Mouse (Mus musculus) neural tube, embryonic 14.5 days (tissue): ENCODE measurements around the gene Micall2. TPM values are rescaled to one million over a fixed set of nuclear protein-coding genes. Genes with fewer than 3 reads are reported as not detected.

Experiments used
- ATAC-seq: fragments of 200-750 bp; cut with Nextera tagmentation; 2 replicates; pipeline ENCODE4 v1.8.0; 2017; ENCODE audit warnings: low read depth, mild to moderate bottlenecking, moderate TSS enrichment, moderate library complexity
- H3K27ac ChIP-seq: fragments of 300-500 bp; sonication (generic); 2 replicates; pipeline ENCODE4 v1.5.1; 2014; ENCODE audit warnings: low read depth, mild to moderate bottlenecking, control low read depth, low read length, moderate library complexity, mixed read lengths
- H3K27me3 ChIP-seq: fragments of 300-500 bp; sonication (generic); 2 replicates; pipeline ENCODE4 v1.6.1; 2014; ENCODE audit warnings: low read length; ENCODE audit not compliant: control insufficient read depth, insufficient read depth
- H3K36me3 ChIP-seq: fragments of 300-500 bp; sonication (generic); 2 replicates; pipeline ENCODE4 v1.6.1; 2014; ENCODE audit warnings: low read length, mixed read lengths; ENCODE audit not compliant: control insufficient read depth, insufficient read depth
- H3K4me1 ChIP-seq: fragments of 300-500 bp; sonication (generic); 2 replicates; pipeline ENCODE4 v1.6.1; 2014; ENCODE audit warnings: low read length; ENCODE audit not compliant: control insufficient read depth, insufficient read depth
- H3K4me2 ChIP-seq: fragments of 300-500 bp; sonication (generic); 2 replicates; pipeline ENCODE4 v1.6.1; 2014; ENCODE audit warnings: mild to moderate bottlenecking, low read depth, low read length, control low read depth
- H3K4me3 ChIP-seq: fragments of 300-500 bp; sonication (generic); 2 replicates; pipeline ENCODE4 v1.5.1; 2014; ENCODE audit warnings: low read depth, low read length, control low read depth, mixed read lengths
- H3K9ac ChIP-seq: fragments of 300-500 bp; sonication (generic); replicated peaks from 2 replicates; pipeline ENCODE4 v1.6.1; 2014; ENCODE audit warnings: low read depth, mild to moderate bottlenecking, control low read depth, low read length, mixed read lengths
- H3K9me3 ChIP-seq: fragments of 300-500 bp; sonication (generic); 2 replicates; pipeline ENCODE4 v1.6.1; 2016; ENCODE audit warnings: low read length; ENCODE audit not compliant: control insufficient read depth
- WGBS: fragments of 180-500 bp; shearing (Covaris S2); extraction: QIAGEN DNeasy Blood & Tissue Kit; methylation state at CpG from one replicate; pipeline ENCODE4 v1.1.7; 2014; 5-methylcytosine and 5-hydroxymethylcytosine counted together
- polyA plus RNA-seq: library from polyadenylated mRNA; unstranded; fragments of >200 nt; fragmentation: Nextera tagmentation; extraction: Ambion mirVana; gene quantifications from 2 replicates; pipeline ENCODE4 v1.2.1, GENCODE M21; 2014

Micall2 gene
- polyA plus RNA-seq, 1 experiment from 2014 or later: 9.1 TPM

GRCm38 (mm10) chr5:139674940-139675706 lies 61.0 kb downstream of the Micall2 start:
- 33% methylated on average over 13 of the region's 13 CpGs for WGBS
- no peaks in the 10 kb centered on the region for H3K36me3 ChIP-seq
- 0 out of 2 replicates have a peak, but pooled peaks have one; percentile 21 for ATAC-seq
- no peak overlapping the region for H3K27ac ChIP-seq
- no peaks in the 10 kb centered on the region for H3K9me3 ChIP-seq
- no peak overlapping the region for H3K9ac ChIP-seq
- no peak overlapping the region for H3K4me2 ChIP-seq
- 0 out of 2 replicates have a peak, but pooled peaks cover 2% of the 10 kb centered on the region for H3K4me1 ChIP-seq
- H3K27me3 ChIP-seq: peaks cover 9% of the 10 kb centered on the region; the same call in 1 of the 2 replicates
- H3K4me3 ChIP-seq: no peak overlapping the region

- Histone ChIP-seq H3K4me3 (no peak overlapping the region), H3K4me2 (no peak overlapping the region), H3K9me3 (no peaks in the 10 kb centered on the region), H3K9ac (no peak overlapping the region), H3K4me1 (peaks cover 8% of the 10 kb centered on the region), H3K36me3 (no peaks in the 10 kb centered on the region), H3K27ac (no peak overlapping the region), H3K27me3 (peaks cover 15% of the 10 kb centered on the region)
- no peak for ATAC-seq
- WGBS: 13% methylated on average over 8 of the region's 8 CpGs
Observed at GRCm38 (mm10) chr5:139669380-139669779, 66.8 kb downstream of the Micall2 start.

GRCm38 (mm10) chr5:139668494-139668893 lies 67.6 kb downstream of the Micall2 start:
- under 1% methylated on average over 24 of the region's 24 CpGs for WGBS
- peak overlapping the region; percentile 26; the same call in 1 of the 2 replicates for H3K4me2 ChIP-seq

GRCm38 (mm10) chr5:139666496-139666895 lies 69.6 kb downstream of the Micall2 start:
- Histone ChIP-seq H3K36me3 (no peaks in the 10 kb centered on the region), H3K27me3 (peaks cover 10% of the 10 kb centered on the region), H3K4me3 (no peak overlapping the region), H3K9ac (no peak overlapping the region), H3K4me2 (no peak overlapping the region), H3K4me1 (peaks cover 8% of the 10 kb centered on the region), H3K27ac (no peak overlapping the region), H3K9me3 (no peaks in the 10 kb centered on the region)
- 45% methylated on average over 2 of the region's 2 CpGs for WGBS
- ATAC-seq: no peak

More at GRCm38 (mm10) chr5:139668494-139668893, 67.6 kb downstream of the Micall2 start:
- Histone ChIP-seq H3K27me3 (peaks cover 15% of the 10 kb centered on the region), H3K36me3 (no peaks in the 10 kb centered on the region), H3K4me3 (no peak overlapping the region), H3K27ac (no peak overlapping the region), H3K4me1 (peaks cover 8% of the 10 kb centered on the region), H3K9ac (0 out of 2 replicates have a peak overlapping the region, but pooled peaks have one; percentile 11), H3K9me3 (no peaks in the 10 kb centered on the region)
- peak; percentile 53; the same call in 1 of the 2 replicates for ATAC-seq

- WGBS: 78% methylated on average over 3 of the region's 3 CpGs
- no peaks in the 10 kb centered on the region for H3K9me3 ChIP-seq
- H3K9ac ChIP-seq: no peak overlapping the region
- no peak overlapping the region for H3K4me3 ChIP-seq
- H3K4me2 ChIP-seq: no peak overlapping the region
- peaks cover 8% of the 10 kb centered on the region for H3K4me1 ChIP-seq
- H3K36me3 ChIP-seq: no peaks in the 10 kb centered on the region
- ATAC-seq: no peak
- H3K27ac ChIP-seq: no peak overlapping the region
- H3K27me3 ChIP-seq: peaks cover 10% of the 10 kb centered on the region
Observed at GRCm38 (mm10) chr5:139665375-139665774, 70.8 kb downstream of the Micall2 start.

GRCm38 (mm10) chr5:139661713-139662112 lies 74.4 kb downstream of the Micall2 start:
- ATAC-seq: no peak
- Histone ChIP-seq H3K4me3 (no peak overlapping the region), H3K9me3 (no peaks in the 10 kb centered on the region), H3K27me3 (peaks cover 6% of the 10 kb centered on the region; the same call in 1 of the 2 replicates), H3K27ac (no peak overlapping the region), H3K4me2 (no peak overlapping the region), H3K9ac (no peak overlapping the region), H3K36me3 (no peaks in the 10 kb centered on the region), H3K4me1 (peaks cover 6% of the 10 kb centered on the region)
- WGBS: 72% methylated on average over 7 of the region's 8 CpGs

GRCm38 (mm10) chr5:139659307-139659706 lies 76.8 kb downstream of the Micall2 start:
- Histone ChIP-seq H3K9me3 (no peaks in the 10 kb centered on the region), H3K36me3 (no peaks in the 10 kb centered on the region), H3K4me1 (peaks cover 6% of the 10 kb centered on the region), H3K4me3 (no peak overlapping the region), H3K4me2 (peak overlapping the region; percentile 30; the same call in 1 of the 2 replicates), H3K27me3 (peaks cover 5% of the 10 kb centered on the region; the same call in 1 of the 2 replicates), H3K27ac (0 out of 2 replicates have a peak overlapping the region, but pooled peaks have one; percentile 22), H3K9ac (no peak overlapping the region)
- ATAC-seq: peak; percentile 51; the same call in 1 of the 2 replicates
- whole genome bisulfite sequencing: 1% methylated on average over 18 of the region's 18 CpGs

GRCm38 (mm10) chr5:139658865-139659264 lies 77.3 kb downstream of the Micall2 start:
- Histone ChIP-seq H3K4me2 (no peak overlapping the region; the same call in 1 of the 2 replicates), H3K4me3 (no peak overlapping the region), H3K9ac (no peak overlapping the region), H3K27me3 (peaks cover 5% of the 10 kb centered on the region; the same call in 1 of the 2 replicates), H3K27ac (0 out of 2 replicates have a peak overlapping the region, but pooled peaks have one; percentile 22), H3K9me3 (no peaks in the 10 kb centered on the region), H3K4me1 (peaks cover 6% of the 10 kb centered on the region), H3K36me3 (no peaks in the 10 kb centered on the region)
- 19% methylated on average over 7 of the region's 7 CpGs for WGBS
- ATAC-seq: no peak
